Mouse (Mus musculus) heart, adult 8-10 months (tissue): ENCODE results near the gene Glb1. TPM values are rescaled to one million over a fixed set of nuclear protein-coding genes. Genes with fewer than 3 reads are reported as not detected.
"Not testable (repeated sequence)": the region's sequence is repeated elsewhere in the genome, so short reads cannot be mapped to it uniquely, and the experiment has no call there.

Experiments used
- DNase-seq: peaks from one replicate; pipeline ENCODE4 v3.0.0; 2022; ENCODE audit warnings: low spot score
- total RNA-seq, 4 experiments: library from RNA; stranded (reverse); gene quantifications; 2 replicates each; pipeline ENCODE4 v1.2.4; 2022

The Glb1 gene
- total RNA-seq, 4 experiments from 2014 or later, result 13.4 to 15.8 (median 14.8) TPM

DNA sequence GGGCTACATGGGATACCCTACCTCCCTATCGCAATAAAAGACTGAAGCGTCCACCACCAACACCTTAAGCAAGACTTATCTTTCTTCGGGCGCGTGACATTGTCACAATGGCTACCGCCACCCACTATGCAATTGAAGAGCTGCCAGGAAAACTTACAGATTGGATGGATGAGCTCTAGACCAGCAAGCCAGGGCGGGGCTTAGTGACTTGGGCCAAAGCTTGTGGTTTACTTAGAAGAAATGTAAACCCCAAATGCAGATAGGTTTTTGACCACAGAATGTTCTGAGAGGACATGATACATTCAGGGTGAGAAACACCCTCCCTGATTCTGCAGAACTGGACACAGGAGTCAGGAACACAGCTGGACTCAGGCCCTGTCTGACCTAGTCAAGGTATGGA is 100.2 kb downstream of the Glb1 start:
- DNase-seq, result no peak

DNA sequence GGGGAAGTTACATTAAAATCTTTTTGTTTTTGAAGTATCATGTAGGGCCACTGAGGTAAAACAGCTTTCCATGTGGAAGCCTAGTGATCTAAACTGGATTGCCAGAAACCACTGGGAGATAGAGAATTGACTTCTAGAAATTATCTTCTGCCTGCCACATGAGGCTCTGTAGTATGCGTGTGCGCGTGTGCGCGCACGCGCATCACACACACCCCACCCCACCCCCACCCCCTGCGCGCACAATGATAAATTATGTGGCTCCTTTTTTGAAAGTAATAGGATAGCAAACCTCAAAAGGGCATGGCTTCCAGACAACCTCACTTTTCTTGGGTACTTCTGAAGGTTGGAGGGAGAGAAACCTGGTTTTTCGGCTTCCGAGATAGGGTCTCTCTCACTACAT is 101.0 kb downstream of the Glb1 start:
- no peak for DNase-seq

DNA sequence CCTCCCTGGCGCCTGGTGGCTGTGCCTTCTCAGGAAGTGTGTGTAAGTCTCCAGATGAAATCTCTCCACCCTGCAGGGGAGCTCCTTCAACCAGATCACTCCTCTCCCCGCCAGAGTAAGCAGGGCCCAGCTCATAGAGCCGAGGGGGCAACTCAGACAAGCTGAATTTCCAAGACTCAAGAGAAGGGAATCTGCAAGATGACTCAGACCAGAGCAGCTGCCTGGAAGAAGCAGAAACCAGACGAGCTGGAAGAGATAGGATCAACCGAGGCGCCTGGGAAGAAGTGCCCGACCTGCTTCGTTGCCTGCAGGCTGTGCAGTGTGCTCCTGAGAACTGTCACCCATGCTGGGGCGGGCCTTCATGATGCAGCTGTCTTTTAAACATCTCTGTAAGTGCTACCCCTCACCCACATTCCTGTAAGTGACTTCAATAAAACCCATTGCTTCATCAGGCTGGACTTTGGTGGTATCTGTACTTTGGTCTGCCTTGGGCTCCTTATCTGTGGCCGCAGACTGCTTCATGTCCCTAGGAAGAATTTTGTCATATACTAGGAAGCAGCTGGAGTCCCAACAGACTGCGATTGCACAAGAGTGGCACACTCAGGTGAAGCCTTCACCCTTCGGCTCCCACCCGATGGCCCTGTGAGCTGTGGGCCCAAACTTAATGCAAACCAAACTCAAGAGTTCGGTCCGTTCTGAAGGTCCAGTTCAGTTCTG is 102.0 kb downstream of the Glb1 start:
- no peak for DNase-seq

DNA sequence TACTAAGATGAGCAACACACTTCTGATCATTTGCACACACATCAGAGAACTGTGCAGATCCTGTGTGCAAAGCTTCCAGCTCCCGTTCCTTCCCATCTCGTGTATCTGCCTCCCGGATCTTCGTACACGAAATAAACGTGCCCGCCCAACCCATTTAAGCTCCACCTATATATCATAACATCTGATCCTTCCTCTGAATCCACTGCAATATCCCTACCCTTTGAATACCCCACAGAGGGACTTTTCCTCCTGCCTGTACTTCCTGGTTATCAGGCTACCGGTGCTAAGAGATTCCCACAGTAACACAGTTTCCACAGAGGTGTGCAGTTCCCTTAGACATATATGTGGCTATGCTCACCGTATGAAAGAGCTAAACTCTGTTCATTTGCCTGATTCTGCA is 103.9 kb downstream of the Glb1 start, which contains the start of gene Ccr4:
TSS of gene Ccr4 (minus strand) at position 101 of the 400 bp plus-strand sequence.
- no peak for DNase-seq

- DNase-seq, result no peak
Measured at GRCm38 (mm10) chr9:114506564-114506963, 105.7 kb downstream of the Glb1 start.

DNA sequence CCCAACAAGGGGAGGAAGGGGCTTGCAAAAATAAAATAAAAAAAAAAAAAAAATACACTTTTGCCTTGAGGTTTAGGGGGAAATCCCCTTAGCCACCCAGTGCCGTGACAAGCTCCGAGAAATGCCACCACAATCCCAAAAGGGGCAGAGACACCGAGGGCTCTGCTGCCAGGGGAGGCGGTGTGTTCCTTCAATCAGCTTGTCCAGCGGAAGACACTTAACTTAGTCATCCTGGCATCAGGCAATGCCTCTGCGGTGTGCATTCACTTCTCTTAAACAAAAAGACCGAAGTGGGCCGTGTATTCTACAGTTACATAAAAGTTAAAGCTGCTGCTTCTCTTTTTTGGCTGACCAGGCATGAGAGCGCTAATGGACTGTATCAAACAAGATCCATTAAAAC is 106.5 kb downstream of the Glb1 start:
- DNase-seq, result no peak

- DNase-seq, result no peak
Measured at GRCm38 (mm10) chr9:114509785-114510184, 108.9 kb downstream of the Glb1 start.

DNA sequence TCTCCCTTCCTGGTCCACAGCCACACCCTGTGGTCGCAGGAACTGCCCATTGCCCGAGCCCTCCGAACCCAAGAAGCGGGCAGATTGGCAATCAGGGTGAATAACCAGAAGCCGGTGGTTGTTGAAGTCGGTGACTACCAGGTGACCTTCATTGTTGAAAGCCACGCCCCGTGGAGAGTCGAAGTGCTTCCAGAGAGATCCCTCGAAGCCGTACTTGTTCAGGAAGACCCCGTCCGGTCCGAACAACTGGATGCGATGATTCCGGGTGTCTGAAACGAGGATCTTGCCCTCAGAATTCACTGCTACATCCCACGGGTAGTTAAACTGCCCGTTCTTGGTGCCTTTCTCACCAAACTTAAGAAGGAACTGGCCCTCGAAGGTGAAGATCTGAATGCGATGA is 112.0 kb downstream of the Glb1 start:
- DNase-seq, result no peak

DNA sequence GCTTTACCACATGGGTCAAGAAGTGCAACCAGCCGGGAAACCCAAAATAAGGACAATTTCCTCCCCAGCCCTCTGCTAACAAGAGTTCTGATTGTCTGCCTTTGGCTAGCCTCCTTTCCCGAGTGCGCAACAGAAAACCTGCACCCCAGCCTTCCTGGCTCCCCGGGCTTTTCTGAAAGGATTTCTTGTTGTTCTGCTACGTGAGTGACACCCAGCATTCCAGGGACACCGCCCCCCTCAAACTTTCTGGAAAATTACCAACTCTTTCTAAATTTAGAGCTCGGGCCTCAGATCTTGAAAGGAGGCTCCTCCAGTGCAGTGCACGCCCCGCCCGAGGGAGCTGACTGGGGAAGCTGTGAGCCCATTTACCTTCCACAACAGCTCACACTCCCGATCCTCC is 114.5 kb downstream of the Glb1 start, which contains the start of gene C130032M10Rik:
TSS of gene C130032M10Rik (plus strand) at position 334 of the 400 bp plus-strand sequence.
- no peak for DNase-seq

DNA sequence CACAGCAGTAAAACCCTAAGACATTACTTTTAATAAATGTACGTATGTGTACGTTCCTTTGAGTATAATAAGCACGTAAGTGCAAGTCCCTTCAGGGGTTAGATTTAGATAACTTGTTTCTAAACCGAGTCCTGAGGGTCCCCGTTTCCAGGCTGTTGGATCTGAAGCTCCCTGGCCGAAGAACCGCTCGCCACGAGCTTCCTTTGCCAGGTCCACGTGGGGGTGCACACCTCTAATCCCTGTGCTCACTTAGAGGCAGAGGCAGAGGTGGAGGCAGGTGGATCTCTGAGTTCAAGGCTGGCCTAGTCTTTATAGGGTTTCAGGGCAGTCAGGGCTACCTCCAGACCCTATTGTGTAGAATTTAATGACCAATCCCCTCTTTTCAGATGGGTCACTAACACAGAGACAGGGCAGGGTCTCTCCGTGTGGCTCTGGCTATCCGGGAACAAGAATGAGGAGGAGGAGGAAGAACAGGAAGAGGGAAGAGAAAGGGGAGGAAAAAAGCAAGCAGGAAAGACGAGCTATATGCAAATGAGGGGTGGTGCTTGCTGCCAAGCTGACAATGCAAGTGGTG is 117.1 kb downstream of the Glb1 start:
- no peak for DNase-seq

- no peak for DNase-seq
Measured at GRCm38 (mm10) chr9:114518812-114519477, 118.1 kb downstream of the Glb1 start.

DNA sequence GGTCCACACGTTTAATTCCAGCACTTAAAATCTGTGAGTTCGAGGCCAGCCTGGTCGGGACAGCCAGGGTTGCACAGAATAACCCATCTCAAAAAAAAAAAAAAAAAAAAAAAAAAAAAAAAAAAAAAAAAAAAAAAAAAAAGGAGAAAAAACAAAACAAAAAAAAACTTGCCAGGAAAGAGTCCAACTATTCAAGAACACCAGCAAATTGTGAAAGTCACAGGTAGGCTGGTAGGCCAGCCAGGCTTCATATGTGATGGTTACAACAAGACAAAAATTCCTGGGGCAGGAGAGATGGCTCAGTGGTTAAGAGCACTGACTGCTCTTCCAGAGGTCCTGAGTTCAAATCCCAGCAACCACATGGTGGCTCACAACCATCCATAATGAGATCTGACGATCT is 119.7 kb downstream of the Glb1 start:
- not testable (repeated sequence) for DNase-seq

DNA sequence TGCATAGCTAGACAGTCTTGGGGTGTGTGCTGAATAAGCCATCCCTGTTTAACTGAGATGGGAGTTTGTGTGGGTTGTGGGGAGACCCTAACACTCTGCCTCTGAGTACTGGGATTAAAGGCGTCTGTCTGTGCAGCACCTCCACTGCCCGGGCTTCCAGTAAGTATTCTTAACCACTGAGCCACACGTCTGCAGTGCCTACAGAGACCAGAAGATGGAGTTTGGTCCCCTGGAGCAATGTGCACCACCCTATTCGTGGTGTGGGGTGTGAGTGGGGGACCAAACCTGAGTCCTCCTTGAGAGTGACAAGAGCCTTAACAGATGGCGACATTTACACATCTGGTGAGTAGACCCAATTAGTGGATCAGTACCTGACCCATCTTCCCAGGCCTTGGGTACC is 121.2 kb downstream of the Glb1 start:
- DNase-seq, result no peak

DNA sequence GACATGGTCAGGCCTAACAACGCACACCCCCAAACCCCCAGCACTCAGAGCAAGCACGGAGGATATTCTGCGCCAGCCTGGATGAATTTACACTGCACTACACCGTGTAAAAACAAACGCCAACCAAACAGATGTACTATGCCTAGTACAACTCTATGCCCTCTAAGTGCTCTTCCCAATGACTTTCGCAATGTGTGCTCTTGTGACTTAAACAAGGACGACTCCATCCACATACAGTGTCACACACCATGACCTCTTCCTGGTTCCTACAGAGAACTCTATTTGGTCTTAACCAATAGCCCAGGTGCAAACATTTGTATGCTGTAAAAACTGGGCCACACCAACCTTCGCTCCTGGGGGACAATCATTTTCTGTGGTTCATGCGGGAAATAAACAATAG is 121.6 kb downstream of the Glb1 start:
- DNase-seq, result no peak

Other genes with a start within 250 kb of the Glb1 start
- not detected for gene Bcl2a1c, start 70.9 kb upstream of the Glb1 start, total RNA-seq
- gene Crtap, start 10.4 kb upstream of the Glb1 start, total RNA-seq, result 10 to 100 TPM; 30.3 to 34.3 (median 32.9) TPM
- gene Tmppe, start within 50 bp of the Glb1 start, total RNA-seq, result 1 to 10 TPM; 3.1 to 4.7 (median 4.1) TPM
- gene Ccr4, start 103.8 kb downstream of the Glb1 start, total RNA-seq, result not detected
- not detected for gene C130032M10Rik, start 114.6 kb downstream of the Glb1 start, total RNA-seq
- gene Trim71, start 163.3 kb downstream of the Glb1 start, total RNA-seq, result not detected
- 10 to 100 TPM; 21.2 to 22.9 (median 21.8) TPM for gene Cnot10, start 239.1 kb downstream of the Glb1 start, total RNA-seq